Mouse (Mus musculus) E14TG2a.4 (cell line): Measurements from ENCODE around the gene Tsku.

Experiments
- CTCF ChIP-seq: conservative IDR thresholded peaks from 2 replicates; pipeline ENCODE4 v1.5.1; 2014; ENCODE audit warnings: low read length
- NANOG ChIP-seq: IDR thresholded peaks from 2 replicates; pipeline ENCODE4 v1.6.1; 2014; ENCODE audit warnings: borderline replicate concordance, low read length, mixed read lengths

- TF ChIP-seq CTCF (no peak), NANOG (no peak)
These were observed 1.0 kb downstream of the Tsku start for GRCm38 (mm10) chr7:98359951-98360620.
